Mouse (Mus musculus) yolk sac, embryonic 10.5 days (tissue): Measurements from ENCODE around the gene Ren1.

Source experiments
- DNase-seq: peaks from one replicate; pipeline ENCODE4 v3.0.0-alpha.2; 2017; ENCODE audit warnings: low spot score

Ren1 gene

GRCm38 (mm10) chr1:133346531-133346930 is 3.8 kb upstream of the Ren1 start:
- DNase-seq, result no peak

DNA sequence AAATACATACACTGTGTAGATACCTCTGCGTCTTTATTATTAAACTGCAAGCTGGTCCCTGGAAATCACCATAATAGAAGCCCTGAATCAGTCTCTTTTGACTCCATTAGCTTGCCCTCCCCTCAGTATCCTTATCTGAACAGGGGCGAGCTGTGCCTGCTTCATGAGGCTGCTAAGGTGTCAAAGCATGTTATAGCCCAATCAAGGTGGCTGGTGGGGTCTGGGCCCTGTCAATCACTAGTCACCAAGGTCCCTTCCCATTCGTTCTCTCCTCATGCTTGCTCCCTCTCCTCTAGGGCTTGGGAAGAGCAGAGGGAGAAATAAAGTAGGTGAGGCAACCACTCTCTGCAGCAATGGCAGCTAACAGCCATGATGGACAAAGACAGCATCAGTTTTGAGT is 3.1 kb upstream of the Ren1 start:
- DNase-seq, result no peak

GRCm38 (mm10) chr1:133347693-133348520 is 2.4 kb upstream of the Ren1 start:
- peak; percentile 78 for DNase-seq

DNA sequence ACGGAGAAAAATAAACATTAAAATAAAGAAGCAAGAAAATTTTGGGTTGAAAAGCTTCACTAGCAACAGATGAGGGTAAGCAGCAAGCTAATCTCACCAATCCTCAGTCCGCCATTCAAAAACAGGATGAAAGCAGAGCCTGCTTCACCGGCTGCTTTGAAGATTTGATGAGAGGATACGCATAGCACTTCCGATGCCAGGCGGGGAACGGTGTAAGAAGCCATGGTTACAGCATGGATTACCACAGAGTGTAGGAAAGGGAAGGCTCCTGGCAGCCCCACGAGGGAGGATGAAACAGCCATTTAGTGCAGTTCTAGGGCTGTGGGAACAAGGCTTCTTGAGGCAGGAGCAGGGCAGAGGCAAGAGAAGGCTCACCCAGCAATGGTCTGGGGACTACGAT is 1.5 kb downstream of the Ren1 start:
- DNase-seq, result no peak

GRCm38 (mm10) chr1:133353371-133353809 is 3.1 kb downstream of the Ren1 start:
- DNase-seq, result peak; percentile 47

DNA sequence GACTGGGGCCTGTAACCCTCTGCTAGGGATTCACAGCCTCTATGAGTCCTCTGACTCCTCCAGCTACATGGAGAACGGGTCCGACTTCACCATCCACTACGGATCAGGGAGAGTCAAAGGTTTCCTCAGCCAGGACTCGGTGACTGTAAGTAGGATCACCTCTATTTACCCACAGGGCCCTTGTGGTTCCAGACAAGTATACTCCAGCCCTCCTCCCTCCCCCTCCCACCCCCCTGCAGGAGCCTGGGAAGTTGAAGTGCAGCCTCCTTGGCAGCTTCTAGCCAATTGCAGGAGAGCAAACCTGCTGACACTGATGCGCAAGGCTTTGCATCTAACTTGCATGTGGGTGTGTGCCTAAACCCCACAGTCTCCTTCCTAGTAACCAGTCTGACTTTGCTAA is 5.2 kb downstream of the Ren1 start:
- DNase-seq, result no peak

GRCm38 (mm10) chr1:133355912-133356311 is 5.6 kb downstream of the Ren1 start:
- DNase-seq, result no peak

GRCm38 (mm10) chr1:133356330-133356729 is 6.0 kb downstream of the Ren1 start:
- DNase-seq, result no peak

DNA sequence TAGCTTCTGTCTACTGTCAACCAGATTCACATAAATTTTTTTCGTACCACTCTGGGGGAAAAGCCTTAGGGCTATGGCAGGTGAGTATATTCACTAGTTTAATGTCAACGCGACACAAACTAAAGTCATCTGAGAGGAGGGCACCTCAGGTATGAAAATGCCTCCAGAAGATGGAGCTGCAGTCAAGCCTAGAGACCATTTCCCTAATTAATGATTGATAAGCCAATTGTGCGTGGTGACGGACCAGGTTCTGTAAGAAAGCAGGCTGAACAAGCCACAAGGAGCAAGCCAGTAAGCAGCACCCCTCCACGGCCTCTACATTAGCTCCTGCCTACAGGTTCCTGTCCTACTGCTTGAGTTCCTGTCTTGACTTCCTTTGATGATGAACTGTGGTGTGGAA is 10.7 kb downstream of the Ren1 start:
- DNase-seq, result no peak

- no peak for DNase-seq
These were observed 11.8 kb downstream of the Ren1 start for GRCm38 (mm10) chr1:133362103-133362502.

DNA sequence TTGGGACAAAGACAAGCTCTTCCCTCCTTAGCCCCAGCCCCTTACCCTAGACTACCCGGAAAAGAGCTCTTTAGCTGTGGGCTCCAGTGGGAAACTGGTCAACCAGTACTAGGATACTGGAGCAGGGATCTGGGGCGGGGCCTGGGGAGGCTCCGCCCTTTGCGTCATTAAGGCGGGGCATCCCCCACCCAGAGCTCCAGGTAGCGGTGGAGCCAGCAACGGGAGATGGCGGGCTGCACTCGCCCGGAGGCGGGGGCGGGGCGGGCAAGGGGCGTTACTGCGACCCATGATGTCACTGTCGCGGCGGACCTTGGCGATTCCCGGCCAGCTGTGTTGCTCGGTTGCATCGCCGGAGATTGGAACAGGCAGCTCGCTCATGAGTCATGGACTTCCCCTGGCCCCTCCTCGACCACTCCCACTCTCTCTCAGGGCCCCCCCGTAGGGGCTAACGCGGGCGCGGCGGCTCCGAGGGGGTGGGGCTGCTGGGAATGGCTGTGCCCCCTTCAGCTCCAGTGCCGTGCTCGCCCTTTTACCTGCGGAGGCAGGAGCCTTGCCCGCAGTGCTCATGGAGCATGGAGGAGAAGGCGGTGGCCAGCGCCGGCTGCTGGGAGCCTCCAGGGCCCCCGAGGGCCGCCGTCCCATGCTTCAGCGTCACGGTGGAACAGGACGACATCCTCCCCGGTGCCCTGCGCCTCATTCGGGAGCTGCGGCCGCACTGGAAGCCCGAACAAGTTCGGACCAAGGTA is 13.1 kb downstream of the Ren1 start, which contains the start of gene Etnk2:
Etnk2 (plus strand) TSS at position 297 of the 746 bp plus-strand sequence.
- peak; percentile 90 for DNase-seq

DNA sequence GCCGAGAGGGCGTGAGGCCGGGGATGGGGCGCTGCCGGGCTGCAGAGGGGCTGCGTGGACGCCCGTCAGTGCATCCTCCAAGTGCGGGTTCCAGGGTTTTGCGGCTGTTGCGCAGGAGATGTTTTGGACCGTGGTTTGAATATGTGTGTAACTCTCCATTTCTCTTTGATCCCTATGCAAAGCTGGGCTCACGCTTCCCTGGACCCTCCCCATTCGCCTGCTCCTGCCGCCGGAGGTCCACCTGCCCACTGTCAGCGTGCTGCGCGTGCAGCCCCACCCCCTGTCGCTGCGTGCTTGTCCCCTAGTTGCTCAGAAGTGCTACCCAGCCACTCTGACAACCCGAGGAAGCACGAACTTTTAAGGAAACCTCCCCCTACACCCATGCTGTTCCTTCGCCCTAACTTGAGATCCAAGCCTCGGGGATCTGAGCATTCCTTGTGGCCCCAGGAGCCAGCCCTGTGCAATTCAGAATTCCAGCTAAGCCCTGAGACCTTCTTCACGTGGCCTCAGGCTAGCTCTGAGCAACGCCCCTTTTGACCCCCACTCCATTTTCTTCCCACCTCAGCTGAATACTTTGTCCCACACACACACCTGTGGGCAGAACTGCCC is 13.8 kb downstream of the Ren1 start:
- no peak for DNase-seq

GRCm38 (mm10) chr1:133364890-133365289 is 14.6 kb downstream of the Ren1 start:
- no peak for DNase-seq

DNA sequence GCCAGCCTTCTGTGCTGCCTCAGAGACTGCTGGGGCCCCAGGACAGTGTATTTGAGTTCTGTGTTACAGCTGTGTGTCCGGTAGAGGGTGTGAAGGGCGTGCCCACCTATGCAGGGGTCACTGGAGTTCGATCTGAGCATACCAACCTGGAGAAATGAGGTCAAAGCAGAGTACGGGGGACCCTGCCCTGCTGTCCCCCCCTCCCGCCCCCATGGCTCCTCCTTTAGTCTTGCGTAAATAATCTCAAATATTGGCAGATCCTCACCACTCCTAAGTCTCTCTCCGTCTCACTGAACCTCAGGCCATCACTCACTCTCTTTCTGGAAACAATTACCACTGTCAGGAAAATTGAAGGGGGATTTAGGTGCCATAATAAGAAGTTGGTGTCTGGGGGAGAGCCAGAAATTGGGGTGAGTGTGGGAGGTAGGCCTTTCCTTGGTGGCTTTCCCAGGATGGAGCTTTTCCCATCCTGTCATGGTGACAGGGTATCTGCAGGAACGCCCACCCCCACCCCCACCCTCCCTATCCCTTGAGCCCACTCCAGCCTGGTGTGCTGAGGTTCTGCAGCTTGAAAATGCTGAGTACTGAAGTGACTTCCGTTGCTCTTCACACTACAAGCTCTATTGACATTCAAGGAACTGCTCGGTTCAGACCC is 16.8 kb downstream of the Ren1 start:
- no peak for DNase-seq

- peak; percentile 72 for DNase-seq
These were observed 17.5 kb downstream of the Ren1 start for GRCm38 (mm10) chr1:133367606-133368488.

DNA sequence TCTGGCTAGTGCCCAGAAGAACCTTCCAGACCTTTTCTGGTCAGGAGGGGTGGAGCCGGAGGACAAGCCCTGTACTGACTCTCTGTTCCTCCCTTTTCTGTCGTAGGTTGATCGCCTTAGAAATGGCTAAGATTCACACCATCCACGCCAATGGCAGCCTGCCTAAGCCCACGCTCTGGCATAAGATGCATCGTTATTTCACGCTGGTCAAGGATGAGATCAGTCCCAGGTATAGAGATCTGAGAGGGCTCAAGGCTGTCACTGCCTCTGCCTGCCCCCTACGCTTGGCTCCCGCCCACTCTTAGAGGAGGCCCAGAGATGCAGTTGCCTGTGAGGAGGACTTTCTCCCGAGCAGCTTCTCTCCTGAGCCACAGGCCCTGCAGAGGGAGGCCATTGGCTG is 18.3 kb downstream of the Ren1 start:
- no peak for DNase-seq

- DNase-seq, result no peak
These were observed 20.0 kb downstream of the Ren1 start for GRCm38 (mm10) chr1:133370352-133370751.

- DNase-seq, result no peak
These were observed 21.1 kb downstream of the Ren1 start for GRCm38 (mm10) chr1:133371431-133371830.

- no peak for DNase-seq
These were observed 21.8 kb downstream of the Ren1 start for GRCm38 (mm10) chr1:133372113-133372512.

DNA sequence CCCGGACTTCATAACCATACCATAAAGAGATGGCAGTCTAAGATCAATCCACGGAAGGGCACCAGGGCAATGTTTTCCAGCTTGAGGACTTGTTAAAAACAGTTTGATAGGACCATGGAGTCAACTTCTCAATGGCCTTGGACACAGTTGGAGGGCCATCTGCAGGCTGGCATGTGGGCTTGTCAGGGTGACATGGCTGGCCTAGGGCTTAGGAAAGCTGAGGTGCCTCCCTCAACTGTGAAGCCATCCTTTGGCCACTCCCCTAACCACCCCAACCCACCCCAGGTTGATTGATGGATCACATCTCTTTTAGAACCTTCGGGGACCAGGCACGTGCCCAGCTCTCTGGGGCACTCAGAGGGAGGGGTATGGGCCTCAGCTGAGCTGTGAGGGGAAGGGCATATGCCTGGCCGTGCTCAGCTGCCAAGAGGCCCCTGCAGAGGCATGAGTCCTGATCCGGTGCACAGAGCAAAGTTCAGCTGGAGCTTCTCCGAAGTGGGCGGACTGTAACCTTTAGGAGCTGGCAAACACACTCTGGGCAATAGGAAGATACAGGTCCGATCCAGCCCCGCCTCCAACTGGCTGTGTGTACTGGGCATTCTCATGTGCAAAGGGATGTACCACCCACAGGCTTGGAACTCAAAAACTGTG is 25.5 kb downstream of the Ren1 start:
- peak; percentile 28 for DNase-seq

DNA sequence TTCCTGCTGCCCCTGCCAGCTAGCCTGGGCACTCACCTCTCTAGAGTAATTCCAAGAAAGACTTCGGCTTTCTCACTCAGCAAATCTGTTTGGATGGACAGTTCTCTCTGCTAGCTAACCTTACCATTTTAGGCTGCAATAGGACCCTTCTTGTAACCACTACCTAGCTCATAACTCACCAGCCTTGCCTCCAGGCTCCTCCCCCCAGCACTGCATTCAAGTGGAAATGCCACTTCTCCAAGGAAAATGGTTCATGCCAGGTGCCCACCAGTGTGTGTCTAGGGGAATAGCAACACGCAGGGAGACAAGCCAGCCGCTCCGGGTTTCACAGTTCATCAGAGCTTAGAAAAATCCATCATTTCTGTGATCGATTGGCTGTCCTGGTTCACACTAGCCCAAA is 27.2 kb downstream of the Ren1 start:
- no peak for DNase-seq
